Mouse (Mus musculus) retina, embryonic 14.5 days (tissue): ENCODE measurements around the gene Bag6.

Experiments used
- DNase-seq: peaks from one replicate; pipeline ENCODE4 v3.0.0-alpha.2; 2015; ENCODE audit warnings: low spot score

The Bag6 gene

DNA sequence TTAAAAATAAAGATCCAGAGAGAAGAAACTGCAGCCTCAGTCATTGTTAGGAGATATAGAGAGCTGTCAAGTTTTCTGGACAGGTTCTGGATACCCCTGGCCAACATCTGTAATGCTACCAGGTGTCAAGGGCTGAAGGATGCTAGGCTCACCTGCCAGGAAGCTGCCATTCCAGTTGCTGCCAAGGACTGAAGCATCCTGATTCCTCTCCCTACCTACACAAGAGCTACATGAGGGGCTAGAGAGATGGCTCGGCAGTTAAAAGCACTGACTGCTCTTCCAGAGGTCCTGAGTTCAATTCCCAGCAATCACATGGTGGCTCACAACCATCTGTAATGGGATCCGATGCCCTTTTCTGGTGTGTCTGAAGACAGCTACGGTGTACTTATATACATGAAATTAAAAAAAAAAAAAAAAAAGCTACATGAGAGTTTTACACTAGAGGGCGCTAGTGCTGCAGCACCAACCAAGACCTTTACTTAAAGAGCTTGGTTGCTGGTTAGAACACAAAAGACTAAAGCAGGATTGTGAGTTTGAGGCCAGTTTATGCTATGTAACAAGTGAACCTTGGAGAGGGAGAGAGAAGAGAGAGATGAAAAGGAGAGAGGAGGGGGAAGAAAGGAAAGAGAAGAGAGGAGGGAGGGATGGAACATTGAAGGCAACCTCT, 33.7 kb downstream of the Bag6 start:
- peak; percentile 88 for DNase-seq

DNA sequence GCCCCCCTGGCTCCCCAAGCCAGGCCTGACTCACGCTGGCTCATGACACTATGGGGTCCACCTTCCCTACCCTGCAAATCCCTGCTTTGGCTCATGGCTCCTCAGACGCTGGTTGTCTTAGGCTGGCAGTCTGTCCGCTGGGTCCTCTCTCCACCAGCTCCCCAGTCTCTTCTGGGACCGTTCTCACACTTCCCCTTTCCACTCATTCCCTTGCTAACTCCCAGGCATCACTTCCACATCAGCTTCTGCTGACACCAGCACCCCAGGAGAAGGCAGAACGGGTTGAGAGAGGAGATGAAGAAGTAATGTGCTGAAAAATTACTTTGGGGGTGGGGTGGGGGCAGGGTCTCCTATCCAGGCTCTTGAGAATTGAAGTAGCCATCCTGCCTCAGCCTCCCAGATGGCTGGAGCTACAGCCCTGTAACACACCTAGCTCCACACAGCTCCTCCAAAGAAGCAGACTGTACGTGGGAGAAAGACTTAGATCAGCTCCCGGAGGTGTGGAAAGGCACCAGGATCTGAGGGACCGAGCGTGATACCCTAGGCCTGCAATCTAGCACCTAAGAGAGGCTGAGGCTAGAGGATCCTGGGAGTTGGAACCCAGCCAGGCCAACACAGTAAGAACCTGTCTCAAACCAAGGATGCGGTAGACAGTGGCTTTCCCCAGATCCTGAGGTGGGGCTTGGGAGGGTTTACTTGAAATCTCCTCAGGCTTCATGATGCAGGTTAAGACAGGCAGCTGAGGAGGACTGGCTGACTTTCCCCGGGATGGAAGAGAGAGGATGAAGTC, 37.7 kb downstream of the Bag6 start:
- no peak for DNase-seq

DNA sequence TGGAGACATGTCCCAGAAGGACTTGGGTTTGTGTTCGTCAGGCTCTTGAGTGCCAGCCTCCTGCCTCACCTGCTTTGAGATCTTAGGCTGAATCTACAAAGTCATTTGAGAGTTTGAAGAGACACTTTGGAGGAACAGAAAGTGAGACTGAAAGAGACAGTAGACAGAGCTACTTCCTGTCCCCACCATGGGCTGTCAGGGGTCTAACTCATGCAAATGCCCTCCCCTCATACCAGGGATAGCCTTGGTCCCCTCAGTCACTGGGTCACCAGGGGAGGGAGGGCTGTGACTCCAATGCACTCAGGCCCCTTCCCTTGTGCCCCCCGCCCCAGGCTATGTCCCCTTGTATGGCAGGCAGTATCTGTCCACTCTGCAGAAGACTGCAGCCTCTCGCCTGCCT, 38.4 kb downstream of the Bag6 start:
- DNase-seq = no peak

DNA sequence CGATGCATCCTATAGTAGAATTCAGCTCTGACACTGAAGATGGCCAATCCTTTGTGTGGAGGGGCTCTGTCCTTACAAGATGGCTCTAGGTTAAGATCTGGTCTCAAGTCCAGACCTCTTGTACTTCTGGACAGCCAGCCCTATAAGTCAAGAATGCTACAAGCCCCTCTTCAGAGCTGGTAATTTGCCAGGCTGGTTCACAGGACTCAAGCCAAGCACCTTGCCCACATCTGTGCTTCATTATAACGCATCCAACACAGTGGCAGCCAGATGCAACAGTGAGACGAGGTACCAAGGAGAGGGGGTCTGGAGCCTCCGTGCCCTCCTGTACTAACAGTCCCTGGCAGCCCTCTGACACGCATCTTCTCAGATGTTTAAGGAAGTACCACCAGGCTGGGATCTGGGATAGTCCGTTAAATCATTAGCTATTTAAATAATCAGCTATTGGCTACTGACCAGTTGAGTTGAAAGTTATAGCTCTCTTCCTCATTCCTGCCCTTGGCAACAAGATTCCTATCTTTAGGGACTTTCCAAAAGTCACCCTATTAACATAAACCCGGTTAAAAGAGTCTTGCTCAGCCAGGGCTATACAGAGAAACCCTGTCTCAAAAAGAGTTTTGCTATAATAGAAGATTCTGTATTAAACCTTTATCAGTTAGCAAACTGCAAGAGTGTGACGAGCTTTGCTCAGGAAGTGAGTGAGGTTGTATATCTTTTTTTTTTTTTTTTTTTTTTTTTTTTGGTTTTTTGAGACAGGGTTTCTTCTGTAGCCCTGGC, 39.4 kb downstream of the Bag6 start:
- no peak for DNase-seq

DNA sequence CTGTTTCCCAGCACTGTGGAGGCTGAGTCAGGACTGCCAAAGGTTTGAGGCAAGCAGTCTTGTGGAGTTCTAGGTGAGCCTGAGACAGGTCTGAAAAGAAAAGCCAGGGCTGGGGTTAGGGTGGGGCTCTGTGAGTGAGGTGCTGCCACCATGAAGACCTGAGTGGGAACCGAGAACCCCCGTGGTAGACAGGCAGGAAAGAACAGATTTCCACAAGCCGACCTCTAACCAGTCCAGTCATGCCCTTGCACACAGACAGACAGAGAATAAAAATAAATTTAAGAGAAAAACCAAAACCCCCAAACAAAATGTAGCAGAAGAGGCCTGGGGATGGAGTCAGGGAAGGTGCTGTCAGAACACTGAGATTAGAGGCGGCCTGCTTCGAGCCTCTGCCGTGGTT, 40.4 kb downstream of the Bag6 start:
- no peak for DNase-seq

DNA sequence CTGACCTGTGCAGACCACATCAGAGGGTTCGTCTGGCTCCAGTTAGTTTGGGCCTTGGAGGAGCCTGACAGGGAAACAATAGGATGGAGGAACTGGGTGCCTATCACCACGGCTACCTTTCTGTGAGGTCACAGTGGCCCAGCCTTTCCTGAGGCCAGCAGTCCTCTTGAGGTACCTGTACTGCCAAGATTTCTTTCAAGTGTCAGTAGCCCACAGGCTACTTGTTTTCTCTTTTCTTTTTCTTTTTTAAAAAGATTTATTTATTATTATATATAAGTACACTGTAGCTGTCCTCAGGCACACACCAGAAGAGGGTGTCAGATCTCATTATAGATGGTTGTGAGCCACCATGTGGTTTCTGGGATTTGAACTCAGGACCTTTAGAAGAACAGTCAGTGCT, 41.0 kb downstream of the Bag6 start, which contains the start of gene Aif1:
Aif1 (minus strand) TSS at position 101 of the 400 bp plus-strand sequence.
- no peak for DNase-seq

DNA sequence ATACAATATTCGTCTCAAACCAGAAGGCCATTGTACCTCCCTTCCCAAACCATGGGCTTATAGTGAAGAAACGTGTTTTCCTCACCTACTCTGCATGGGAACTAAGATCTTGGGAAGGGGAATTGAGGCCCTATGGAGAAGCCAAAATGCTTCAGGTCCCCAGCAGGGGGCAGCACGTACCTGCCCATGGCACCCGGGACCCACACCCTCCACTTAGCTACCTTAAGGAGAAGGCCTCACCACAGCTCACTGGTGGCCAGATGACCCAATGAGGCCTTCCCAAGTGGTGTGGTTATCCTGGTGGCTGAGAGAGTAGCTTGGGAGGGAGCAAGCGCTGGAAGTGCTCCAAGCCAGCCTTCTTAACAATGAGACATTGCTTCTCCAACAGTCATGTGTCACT, 43.5 kb downstream of the Bag6 start:
- peak; percentile 87 for DNase-seq

DNA sequence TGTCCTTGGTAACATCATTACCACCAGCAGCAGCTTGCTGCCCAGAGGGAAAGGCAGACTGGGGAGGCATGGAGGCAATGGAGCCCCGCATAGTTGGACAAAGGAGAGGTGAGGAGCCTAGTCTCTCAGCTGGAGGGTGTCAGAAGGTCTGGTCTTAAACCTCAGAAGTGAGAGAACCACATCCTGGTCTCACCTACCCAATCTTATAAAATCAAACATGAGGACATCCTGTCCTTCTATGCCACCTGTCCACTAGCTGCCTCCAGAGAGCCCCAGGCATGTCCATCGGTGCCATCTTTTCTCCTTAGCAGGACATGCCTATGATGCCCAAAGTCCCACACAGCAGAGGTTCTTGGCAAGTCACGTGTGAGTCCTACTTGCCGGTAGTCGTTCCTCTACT, 45.1 kb downstream of the Bag6 start:
- DNase-seq = no peak

DNA sequence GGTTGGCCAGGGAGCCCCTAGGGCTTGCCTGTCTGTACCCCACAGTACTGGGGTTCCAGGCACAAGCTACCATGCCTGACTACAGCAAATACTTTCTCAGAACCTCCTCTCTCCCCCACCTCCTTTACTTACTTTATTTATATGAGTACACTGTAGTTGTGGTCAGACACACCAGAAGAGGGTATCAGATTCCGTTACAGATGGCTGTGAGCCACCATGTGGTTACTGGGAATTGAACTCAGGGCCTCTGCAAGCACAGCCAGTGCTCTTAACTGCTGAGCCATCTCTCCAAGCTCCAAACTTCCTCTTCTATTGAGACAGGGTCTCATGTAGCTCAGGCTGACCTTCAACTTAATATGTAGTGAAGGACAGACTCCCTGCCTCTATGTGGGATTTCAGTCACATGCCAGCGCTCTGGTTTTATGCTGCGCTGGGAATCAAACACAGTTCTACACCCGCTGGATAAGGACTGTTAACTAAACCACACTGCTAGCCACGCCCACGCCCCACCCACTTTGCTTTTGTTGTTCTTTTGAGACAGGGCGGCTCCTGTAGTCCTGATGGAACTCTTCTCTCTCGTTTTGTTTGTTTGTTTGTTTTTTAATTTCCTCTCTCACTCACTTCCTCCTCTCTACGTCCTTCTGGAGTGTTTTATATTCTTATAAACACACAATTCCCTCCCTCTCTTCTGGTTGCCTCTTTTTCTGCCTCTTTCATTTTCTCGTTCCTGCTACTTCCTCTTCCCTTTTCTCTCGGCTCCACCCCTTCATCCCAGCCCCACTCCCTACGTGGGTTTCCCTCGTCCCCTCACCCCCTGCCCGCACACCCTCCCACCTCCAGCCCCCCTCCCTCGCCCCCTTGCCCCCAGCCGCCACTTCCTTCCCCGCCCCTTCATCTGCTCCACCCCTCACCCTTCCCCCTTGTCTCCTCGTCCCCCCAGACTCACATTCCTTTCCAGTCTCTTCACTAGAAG, 50.9 kb downstream of the Bag6 start:
- DNase-seq = peak; percentile 73

DNA sequence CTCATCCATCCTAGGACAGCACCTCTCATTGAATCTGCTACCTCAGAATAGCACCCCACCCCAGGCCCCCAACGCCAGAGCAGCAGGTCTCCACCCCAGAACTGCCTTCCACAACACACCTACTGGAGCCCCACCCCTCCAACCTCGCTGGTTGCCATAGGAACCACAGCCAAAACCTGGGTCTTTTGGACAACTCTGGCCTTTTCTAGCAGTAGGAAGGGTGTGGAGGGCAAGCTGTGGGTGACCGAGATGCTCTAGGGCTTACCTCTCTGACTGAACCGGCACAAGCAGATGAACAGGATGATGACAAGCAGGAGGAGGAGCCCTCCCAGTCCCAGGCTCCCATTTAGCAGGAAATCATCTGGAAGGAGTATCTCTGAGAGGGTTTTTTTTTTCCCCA, 51.7 kb downstream of the Bag6 start:
- peak; percentile 40 for DNase-seq

DNA sequence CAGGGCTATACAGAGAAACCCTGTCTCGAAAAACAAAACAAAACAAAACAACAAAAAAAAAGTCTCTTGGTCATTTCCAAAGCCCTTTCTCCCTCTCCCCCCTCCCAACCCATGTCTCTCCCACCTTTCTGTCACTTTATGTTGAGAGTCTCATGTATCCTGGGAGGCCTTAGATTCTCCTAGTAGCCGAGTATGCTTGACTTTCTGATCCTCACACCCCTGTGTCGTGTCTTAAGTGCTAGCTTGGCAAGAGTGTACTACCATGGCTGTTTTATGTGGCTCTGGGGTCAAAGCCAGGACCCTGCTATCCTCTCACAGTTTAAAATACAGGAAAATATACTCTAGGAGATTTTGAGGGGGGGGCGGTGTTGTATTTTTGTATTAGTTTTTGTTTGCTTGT, 52.4 kb downstream of the Bag6 start:
- DNase-seq = no peak

DNA sequence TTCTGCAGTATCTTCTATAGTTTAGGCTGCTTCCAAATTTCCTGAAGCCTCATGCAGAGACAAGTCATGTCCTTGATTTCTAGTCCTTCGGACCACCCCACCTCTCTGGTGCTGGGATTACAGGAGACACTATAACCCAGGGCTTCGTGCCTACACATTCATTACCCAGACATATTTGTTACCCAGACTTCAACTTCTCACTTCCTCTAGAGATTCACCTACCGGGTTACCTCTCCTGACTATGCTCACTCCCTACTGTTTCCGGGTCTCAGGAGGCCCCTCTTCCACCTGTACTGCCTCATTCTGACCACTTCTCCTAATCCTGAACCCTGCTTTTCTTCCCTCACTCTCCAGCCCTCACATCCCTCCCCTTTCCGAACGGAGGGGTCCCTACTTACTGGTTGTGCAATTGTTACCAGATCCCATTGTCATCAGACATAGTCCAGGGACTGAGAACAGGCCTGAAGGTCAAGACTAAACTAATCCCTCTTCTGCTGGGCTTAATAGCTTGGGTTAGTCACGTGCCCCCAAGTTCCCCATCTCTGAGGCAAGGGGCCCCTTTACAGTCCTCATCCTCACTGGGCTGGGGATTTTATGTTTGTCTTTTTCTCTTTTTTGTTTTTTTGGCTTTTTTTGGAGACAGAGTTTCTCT, 53.1 kb downstream of the Bag6 start, which contains the start of gene Lst1:
Lst1 (minus strand) TSS at position 481 of the 652 bp plus-strand sequence.
- no peak for DNase-seq

DNA sequence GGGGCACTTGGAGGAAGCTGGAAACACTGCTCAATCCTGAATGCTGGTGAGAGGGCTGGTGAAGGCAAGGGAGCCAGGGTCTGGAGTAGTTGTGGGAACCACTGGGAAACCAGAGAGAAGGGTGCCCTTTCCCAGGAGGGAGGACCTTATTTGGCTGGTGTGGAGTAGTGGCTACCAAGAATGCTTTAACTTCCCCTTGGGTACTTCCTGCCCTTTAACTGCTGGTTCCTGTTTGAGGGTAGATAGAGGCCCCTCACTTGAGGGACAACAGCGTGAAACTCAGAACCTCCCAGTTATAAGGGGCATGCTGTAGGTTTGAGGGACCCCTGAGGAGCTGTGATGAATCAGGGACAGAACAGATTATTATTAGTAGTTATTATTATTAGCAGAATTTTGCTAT, 54.2 kb downstream of the Bag6 start:
- no peak for DNase-seq

DNA sequence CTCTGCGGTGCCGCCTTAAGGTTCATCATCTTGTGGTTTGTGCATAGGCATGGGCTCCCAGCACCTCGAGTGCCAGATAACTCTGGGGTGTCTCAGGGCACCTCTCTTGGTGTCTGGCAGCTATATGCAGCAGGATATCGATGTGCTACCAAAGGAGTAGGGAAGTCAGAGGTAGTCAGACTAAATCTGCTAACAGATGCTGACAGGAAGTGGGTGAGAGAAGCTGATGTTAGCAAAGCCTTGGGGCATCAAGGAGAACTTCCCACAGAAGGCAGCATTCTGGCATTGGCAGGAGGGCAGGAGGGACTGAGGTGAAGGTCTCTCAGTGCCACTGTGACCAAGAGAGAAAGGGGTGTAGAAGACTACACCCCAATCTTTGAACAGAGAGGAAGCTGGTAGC, 55.1 kb downstream of the Bag6 start:
- no peak for DNase-seq

DNA sequence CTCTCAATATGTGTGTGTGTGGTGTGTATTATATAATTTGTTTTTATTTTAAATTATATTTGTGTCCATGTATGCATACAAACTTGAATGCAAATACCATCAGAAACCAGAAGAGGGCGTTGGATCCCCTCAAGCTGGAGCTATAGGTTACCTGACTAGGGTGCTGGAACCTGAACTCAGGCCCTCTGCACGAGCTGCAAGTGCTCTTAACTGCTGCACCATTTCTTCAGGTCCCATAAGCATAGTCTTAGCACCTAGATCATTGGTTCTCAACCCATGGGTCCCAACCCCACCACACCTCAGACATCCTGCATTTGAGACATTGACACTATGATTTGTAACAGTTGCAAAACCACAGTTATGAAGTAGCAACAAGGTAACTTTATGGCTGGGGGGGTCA, 56.7 kb downstream of the Bag6 start:
- no peak for DNase-seq

DNA sequence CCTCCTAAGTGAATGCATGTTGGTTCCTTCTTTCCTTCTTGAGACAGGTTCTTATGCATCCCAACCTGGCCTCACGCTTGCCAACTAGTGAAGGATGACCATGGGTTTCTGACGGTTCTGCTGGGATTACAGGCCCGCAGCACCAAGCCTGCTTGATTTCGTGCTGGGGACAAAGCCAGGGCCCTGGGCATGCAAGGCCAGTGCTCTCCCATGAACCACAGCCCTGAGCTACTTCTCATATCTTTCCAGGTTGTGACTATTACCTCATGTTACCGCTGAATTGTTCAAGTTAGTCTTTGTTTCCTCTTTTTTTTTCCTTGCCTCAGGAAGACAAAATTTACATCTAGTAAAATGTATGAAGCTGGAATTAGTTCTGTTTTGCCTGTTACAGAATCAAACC, 57.9 kb downstream of the Bag6 start:
- DNase-seq = no peak

DNA sequence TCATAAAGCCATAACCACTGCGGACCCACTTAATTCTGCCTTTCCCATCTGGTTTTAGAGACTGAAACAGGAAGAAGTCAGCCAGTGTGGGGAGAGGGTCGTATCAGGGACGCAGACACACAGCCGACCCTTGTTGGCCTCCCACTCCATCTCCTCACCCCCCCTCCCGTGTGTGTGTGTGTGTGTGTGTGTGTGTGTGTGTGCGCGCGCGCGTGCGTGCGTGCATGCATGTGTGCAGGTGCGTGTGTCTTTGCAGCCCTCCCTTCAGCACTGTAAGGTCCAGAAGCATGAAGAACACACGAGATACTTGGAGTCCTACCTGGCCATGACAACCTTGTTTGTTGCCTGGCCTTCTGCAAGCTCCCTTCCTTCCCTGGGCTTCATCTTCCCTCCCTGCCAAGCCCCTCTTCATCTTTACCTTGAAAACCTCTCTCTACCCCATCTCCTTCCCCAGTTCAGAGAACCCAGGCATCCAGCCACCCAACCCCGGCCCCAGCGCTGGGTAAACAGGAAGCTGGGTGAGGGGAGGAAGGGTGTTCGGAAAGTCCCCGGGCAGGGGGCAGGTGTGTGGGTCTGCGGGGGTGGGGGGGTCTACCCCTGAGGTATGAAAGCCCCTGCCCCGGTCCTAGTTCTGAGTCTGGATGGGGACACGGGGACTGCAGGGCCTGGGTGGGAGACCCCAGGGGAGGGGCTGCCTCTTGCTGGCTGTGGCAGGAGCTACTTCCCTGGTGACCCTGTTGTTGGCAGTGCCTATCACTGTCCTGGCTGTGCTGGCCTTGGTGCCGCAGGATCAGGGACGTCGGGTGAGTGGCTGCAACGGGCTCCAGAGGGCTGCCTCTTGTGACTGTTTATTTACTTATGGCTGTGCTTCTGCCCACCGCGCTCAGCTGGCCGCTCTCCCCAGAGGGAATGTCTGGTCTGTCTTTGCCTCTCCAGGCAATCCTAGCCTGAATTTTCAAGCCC, 59.2 kb downstream of the Bag6 start, which contains the start of gene Ltb:
Ltb (plus strand) TSS at position 559 of the 963 bp plus-strand sequence.
- no peak for DNase-seq

DNA sequence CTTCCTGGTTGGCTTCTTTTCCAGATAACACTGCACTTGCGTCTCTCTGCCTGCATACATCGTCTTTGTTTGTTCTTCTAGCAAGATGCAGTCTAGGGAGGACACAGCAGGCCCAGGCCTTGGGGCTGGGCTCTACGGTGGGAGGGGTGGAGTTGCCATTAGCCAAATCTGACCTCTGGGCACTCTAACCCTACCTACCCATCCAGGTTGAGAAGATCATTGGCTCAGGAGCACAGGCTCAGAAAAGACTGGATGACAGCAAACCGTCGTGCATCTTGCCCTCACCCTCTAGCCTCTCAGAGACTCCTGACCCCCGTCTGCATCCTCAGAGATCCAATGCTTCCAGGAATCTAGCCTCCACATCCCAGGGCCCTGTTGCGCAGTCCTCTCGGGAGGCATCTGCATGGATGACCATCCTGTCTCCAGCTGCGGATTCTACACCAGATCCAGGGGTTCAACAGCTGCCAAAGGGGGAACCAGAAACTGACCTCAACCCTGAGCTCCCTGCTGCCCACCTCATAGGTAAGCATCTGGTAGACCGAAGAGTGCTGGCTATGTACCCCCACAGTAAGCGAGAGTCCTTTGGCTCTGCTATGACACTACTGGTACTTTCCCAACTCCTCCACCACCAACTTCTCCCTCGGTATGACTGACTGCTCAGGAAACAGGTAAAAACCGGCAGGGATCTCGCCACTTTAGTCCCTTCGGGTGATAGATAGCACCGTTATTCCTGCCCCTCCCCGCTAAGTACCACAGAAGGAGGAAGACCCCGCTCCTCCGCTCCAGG, 60.1 kb downstream of the Bag6 start:
- DNase-seq = no peak
